Mouse (Mus musculus) brain, embryonic 14.5 days (tissue): ENCODE measurements around the gene Mrpl52. TPM values are rescaled to one million over a fixed set of nuclear protein-coding genes. Genes with fewer than 3 reads are reported as not detected.

Source experiments
- DNase-seq: peaks from one replicate; pipeline ENCODE4 v3.0.0-alpha.2; 2011; ENCODE audit warnings: low read depth
- CTCF ChIP-seq: fragments of 200-500 bp; IDR thresholded peaks from 2 replicates; pipeline ENCODE4 v1.5.1; 2012; ENCODE audit warnings: inconsistent platforms, mild to moderate bottlenecking, moderate library complexity, borderline replicate concordance; ENCODE audit not compliant: insufficient read depth, insufficient read length; ENCODE audit errors: extremely low read depth
- POLR2A ChIP-seq: fragments of 200-500 bp; IDR thresholded peaks from 2 replicates; pipeline ENCODE4 v1.6.1; 2012; ENCODE audit warnings: mild to moderate bottlenecking, inconsistent platforms, borderline replicate concordance; ENCODE audit not compliant: poor library complexity, insufficient read depth, insufficient read length, severe bottlenecking; ENCODE audit errors: extremely low read depth
- polyA plus RNA-seq: library from polyadenylated mRNA; depleted of rRNA; stranded (reverse); fragments of >200 nt; gene quantifications from 2 replicates; pipeline ENCODE4 v1.2.3, GENCODE M21; 2012; rRNA removed

Mrpl52 gene
- polyA plus RNA-seq, 1 experiment = 186 TPM

DNA sequence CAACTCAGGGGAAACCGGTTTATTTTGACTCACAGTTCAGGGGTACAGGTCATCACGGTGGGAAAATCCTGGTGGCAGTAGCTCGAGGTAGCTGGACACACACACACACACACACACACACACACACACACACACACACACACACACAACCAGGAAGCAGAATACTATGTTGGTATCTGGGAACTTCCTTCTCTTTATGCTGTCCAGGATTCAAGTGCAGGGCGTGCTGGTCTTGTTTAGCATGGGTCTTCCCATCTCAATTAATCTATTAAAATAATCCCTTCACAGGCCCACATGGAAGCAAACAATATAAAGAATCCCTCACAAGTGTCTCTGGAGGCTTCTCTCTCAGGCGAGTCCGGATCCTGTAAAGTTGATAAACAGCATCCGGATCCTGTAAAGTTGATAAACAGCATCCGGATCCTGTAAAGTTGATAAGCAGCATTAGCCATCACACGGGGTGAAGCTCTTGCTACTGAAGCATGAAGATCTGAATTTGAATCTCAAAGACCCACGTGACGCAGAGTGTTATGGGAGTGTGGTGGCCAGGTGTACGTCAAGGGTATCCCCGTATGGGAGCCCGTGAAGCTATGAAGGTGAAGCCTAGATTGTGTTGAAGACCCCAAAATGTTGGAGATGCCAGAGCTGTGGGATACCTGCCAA, 31.3 kb downstream of the Mrpl52 start:
- no peak for DNase-seq
- no peak for TF ChIP-seq POLR2A
- no peak for TF ChIP-seq CTCF

DNA sequence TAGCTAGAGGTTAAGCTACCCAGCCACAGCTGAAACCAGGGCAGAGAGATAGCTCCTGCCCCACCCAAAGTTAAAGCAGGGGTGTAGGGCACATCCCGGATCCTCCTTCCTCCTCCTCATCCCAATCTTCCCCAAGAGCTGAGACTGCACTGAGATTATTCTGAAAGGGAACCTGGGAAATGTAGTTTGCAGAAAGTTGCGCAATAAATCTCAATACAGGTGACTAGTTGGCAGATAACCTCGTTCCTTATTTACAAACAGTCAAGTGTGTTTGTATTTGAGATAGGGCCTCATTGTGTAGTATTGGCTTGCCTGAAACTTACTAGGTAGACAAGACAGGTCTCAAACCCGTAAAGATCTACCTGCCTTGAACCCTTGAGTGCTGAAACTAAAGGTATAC, 35.4 kb downstream of the Mrpl52 start:
- no peak for DNase-seq
- TF ChIP-seq CTCF (no peak), POLR2A (no peak)

DNA sequence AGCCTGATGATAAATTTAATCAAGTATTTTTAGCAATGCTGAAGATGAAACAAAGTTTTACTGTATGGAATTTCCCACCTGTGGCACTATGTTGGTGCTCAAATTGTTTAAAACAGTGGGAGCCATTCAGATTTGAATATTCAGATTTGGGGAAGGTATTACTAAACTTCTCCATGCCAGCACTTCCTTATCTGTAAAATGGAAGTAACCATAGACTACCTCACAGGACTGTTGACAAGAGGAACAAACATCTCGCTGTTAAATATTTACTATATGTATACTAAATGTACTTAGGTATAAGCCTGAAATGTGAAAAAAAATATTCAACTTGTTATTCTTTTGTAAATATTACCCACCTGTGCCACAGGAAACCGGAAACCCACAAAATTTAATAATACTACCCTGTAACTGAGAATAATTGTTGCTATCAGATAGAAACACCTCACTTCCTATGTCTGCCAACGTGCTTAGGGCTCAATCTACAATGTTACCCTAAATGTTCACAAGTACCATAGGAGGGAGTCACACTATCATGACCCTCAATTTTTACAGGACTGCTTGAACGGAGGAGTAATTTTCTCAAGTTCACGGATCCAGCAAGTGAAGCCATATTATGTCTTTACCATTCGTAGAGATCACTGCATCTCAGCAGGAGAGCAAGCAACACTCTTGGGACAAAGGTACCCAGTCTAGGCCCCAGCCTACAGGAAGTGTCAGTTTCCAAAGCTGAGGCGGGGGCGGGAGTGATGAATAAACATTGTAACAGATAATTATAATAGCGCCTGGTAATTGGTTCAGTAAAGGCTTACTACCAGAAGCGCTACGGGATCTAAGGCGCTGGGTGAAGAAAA, 36.6 kb downstream of the Mrpl52 start:
- TF ChIP-seq POLR2A (no peak), CTCF (no peak)
- no peak for DNase-seq

DNA sequence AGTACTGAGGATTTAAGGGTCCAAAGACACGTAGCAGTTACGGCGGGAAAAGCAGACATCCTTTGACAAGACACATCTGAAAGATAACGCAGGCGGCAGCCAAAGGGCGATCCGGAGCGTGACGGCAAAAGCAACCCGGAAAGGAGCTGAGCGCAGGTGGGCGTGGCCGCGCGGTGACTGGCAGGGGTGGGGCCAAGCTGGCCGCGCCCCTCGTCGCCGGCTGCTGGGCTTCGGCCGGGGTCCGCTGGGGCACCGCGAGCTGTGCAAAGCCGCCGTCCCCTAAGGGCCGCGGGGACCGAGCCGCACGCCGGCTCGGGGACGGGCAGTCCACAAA, 37.2 kb downstream of the Mrpl52 start, which contains the start of gene Lrp10:
Gene Lrp10 (plus strand): TSS at position 179 of the 334 bp plus-strand sequence.
- TF ChIP-seq CTCF = no peak
- TF ChIP-seq POLR2A = peak; percentile 66; the same call in 1 of the 2 replicates
- peak; percentile 93 for DNase-seq

DNA sequence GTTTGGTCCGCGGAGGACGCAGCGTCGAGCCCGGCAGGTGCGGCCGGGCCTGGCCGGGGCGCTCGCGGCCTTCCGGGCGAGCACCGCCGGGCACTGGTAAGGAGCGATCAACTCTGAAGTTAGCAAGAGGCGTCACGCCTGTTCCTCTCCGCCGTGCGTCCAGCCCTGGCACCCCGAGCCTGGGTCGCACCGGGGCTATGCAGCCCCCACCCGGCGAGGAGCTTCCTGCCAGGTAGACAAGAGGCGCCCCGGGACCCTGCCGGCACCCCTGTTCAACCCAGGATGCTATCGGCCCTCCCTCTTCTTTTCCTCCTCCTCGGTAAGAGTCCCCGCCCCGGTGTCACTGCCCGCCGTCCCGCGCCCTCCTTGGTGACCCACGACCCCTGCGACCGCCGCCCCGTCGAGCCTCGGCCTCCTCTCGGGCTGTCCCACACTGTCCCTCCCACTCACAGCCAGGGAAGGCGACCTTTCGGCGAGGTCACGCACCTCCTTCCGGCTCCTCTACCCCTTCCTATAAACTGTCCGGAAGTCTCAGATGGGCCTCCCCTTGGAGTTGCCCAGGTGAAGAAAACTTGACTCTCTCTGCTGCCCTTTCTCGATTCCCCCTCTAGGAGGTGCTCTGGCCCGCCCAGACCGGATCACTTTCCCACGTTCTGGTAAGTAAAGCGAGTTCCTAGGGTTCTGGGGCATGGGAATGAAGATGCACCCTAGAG, 37.7 kb downstream of the Mrpl52 start:
- TF ChIP-seq POLR2A (no peak), CTCF (peak; percentile 67)
- peak; percentile 81 for DNase-seq

GRCm38 (mm10) chr14:54471467-54471866, 44.8 kb downstream of the Mrpl52 start:
- DNase-seq = no peak
- TF ChIP-seq CTCF = no peak

GRCm38 (mm10) chr14:54472671-54473070, 46.0 kb downstream of the Mrpl52 start:
- TF ChIP-seq CTCF = no peak
- no peak for TF ChIP-seq POLR2A
- DNase-seq = peak; percentile 76

- DNase-seq = peak; percentile 10
- TF ChIP-seq CTCF (no peak), POLR2A (no peak)
These were observed 48.0 kb downstream of the Mrpl52 start for GRCm38 (mm10) chr14:54474744-54475143.

DNA sequence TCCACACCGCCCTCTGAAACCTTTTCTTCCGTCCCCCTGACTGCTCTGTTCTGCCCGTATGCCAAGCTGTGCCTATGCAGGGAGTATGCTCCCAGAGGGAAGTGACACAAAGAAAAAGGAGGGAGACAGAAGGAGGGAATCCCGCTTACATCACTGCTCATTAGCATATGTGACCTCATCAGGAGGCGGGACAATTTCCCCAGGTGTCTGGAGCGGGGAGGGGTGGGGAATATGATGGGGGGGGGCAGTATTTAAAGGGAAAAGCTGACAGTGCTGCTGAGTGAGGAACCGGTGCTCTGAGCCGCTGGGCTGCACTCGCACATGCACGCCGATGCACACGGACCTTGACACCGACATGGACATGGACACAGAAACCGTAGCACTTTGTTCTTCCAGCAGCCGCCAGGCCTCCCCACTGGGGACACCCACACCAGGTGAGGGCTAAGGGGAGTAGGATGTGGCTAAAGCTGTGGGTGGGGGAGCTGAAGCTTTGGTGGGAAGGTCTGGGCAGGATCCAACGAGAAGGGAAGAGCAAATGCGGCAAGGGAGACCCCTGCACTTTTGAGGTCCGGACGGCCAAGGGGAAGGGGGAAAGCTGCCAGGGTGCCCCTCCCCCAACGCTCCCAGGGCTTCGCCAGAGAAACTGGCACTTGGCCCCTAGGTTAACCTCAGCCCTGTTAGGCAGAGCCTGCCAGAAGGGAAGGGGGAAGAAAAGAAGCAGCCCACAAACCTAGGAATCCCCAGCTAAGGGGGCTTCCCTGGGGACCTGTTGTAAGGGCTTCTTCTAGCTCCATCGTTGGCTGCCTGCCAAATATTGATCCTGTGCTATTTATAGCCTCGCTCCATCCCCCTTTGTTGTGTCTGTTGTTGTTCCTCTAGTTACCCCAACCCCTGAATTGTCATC, 49.5 kb downstream of the Mrpl52 start, which contains the start of gene Rem2:
Gene Rem2 (plus strand): TSS at position 160 of the 904 bp plus-strand sequence.
- TF ChIP-seq POLR2A (peak; percentile 41; the same call in 1 of the 2 replicates), CTCF (no peak)
- peak; percentile 96 for DNase-seq

DNA sequence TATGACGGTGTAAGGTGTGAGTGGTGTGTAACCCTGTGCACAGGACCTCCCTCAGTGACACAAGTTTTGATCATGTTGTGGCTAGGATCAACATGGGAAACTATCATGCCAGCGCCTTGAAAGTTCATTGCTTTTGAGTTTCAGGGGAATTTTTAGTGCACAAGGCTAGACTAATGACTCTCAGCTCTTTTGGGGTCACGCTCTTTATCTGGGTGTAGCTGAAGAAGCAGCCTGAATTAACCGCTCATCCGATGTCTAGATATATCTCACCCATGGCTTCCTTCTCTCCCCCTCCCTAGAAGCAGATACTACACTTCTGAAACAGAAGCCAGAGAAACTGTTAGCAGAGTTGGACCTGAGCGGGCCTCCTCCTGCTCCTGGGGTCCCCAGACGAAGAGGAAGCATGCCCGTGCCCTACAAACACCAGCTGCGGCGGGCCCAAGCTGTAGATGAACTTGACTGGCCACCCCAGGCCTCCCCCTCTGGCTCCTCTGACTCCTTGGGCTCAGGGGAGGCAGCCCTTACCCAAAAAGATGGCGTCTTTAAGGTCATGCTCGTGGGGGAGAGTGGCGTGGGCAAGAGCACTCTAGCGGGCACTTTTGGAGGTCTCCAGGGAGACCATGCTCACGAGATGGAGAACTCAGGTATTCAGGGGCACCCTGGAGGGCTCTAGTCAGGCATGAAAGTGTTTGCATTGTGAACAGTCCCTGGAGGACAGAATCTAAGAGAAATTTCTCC, 50.6 kb downstream of the Mrpl52 start:
- no peak for TF ChIP-seq POLR2A
- no peak for DNase-seq

Other genes with a start within 250 kb of the Mrpl52 start
- 219 and 329 TPM in 2 replicates for gene Dad1, start 172.8 kb upstream of the Mrpl52 start, polyA plus RNA-seq
- gene Abhd4, start 172.7 kb upstream of the Mrpl52 start, polyA plus RNA-seq = 16.8 and 29.9 TPM in 2 replicates
- not detected in 2 replicates for gene Olfr49, start 142.0 kb upstream of the Mrpl52 start, polyA plus RNA-seq
- gene Oxa1l, start 66.1 kb upstream of the Mrpl52 start, polyA plus RNA-seq = 98.0 and 101 TPM in 2 replicates
- gene Slc7a7, start 9.1 kb upstream of the Mrpl52 start, polyA plus RNA-seq = 7.2 and 8.0 TPM in 2 replicates
- gene Mmp14, start 4.7 kb downstream of the Mrpl52 start, polyA plus RNA-seq = 80.4 and 83.8 TPM in 2 replicates
- gene Lrp10, start 37.2 kb downstream of the Mrpl52 start, polyA plus RNA-seq = 39.6 and 41.5 TPM in 2 replicates
- 24.7 and 31.3 TPM in 2 replicates for gene Rem2, start 49.2 kb downstream of the Mrpl52 start, polyA plus RNA-seq
- 88.7 and 95.5 TPM in 2 replicates for gene Prmt5, start 90.6 kb downstream of the Mrpl52 start, polyA plus RNA-seq
- gene Haus4, start 127.7 kb downstream of the Mrpl52 start, polyA plus RNA-seq = 15.5 and 18.8 TPM in 2 replicates
- gene Ajuba, start 150.6 kb downstream of the Mrpl52 start, polyA plus RNA-seq = 17.6 and 17.9 TPM in 2 replicates
- 12.8 and 14.5 TPM in 2 replicates for gene 4931414P19Rik, start 179.1 kb downstream of the Mrpl52 start, polyA plus RNA-seq
- gene Psmb5, start 191.1 kb downstream of the Mrpl52 start, polyA plus RNA-seq = 257 and 335 TPM in 2 replicates
- gene Psmb11, start 194.5 kb downstream of the Mrpl52 start, polyA plus RNA-seq = 0.07 TPM in 1 of 2 replicates, not detected in the other
- gene Gm17606, start 214.0 kb downstream of the Mrpl52 start, polyA plus RNA-seq = not detected in 2 replicates
- 73.5 and 75.5 TPM in 2 replicates for gene Cdh24, start 214.5 kb downstream of the Mrpl52 start, polyA plus RNA-seq